Mouse (Mus musculus) midbrain, embryonic 16.5 days (tissue): ENCODE results near the gene Pcnp. TPM values are rescaled to one million over a fixed set of nuclear protein-coding genes. Genes with fewer than 3 reads are reported as not detected.
A peak's percentile ranks its signal among the peaks of the same experiment; 100 is the strongest.

Source experiments
- ATAC-seq: fragments of 200-750 bp; cut with Nextera tagmentation; 2 replicates; pipeline ENCODE4 v1.8.0; 2017; ENCODE audit warnings: moderate TSS enrichment
- H3K27ac ChIP-seq: fragments of 300-500 bp; sonication (generic); 2 replicates; pipeline ENCODE4 v1.5.1; 2014; ENCODE audit warnings: mild to moderate bottlenecking, low read length, mixed read lengths
- H3K27me3 ChIP-seq: fragments of 300-500 bp; sonication (generic); 2 replicates; pipeline ENCODE4 v1.6.1; 2014; ENCODE audit warnings: low read depth, low read length, mixed read lengths; ENCODE audit not compliant: control insufficient read depth, insufficient read depth
- H3K36me3 ChIP-seq: fragments of 300-500 bp; sonication (generic); 2 replicates; pipeline ENCODE4 v1.6.1; 2014; ENCODE audit warnings: mild to moderate bottlenecking, low read length, moderate library complexity, mixed read lengths; ENCODE audit not compliant: control insufficient read depth, insufficient read depth
- H3K4me1 ChIP-seq: fragments of 300-500 bp; sonication (generic); 2 replicates; pipeline ENCODE4 v1.6.1; 2014; ENCODE audit warnings: mild to moderate bottlenecking, low read length, mixed read lengths; ENCODE audit not compliant: control insufficient read depth, insufficient read depth
- H3K4me2 ChIP-seq: fragments of 300-500 bp; sonication (generic); 2 replicates; pipeline ENCODE4 v1.6.1; 2014; ENCODE audit warnings: mild to moderate bottlenecking, low read length, mixed read lengths
- H3K4me3 ChIP-seq: fragments of 300-500 bp; sonication (generic); 2 replicates; pipeline ENCODE4 v1.5.1; 2014; ENCODE audit warnings: low read depth, mild to moderate bottlenecking, low read length, moderate library complexity, mixed read lengths
- H3K9ac ChIP-seq: fragments of 300-500 bp; sonication (generic); 2 replicates; pipeline ENCODE4 v1.6.1; 2014; ENCODE audit warnings: low read depth, low read length, mixed read lengths
- H3K9me3 ChIP-seq: fragments of 300-500 bp; sonication (generic); replicated peaks from 2 replicates; pipeline ENCODE4 v1.6.1; 2014; ENCODE audit warnings: mild to moderate bottlenecking, low read length, mixed read lengths; ENCODE audit not compliant: control insufficient read depth, poor library complexity, severe bottlenecking
- WGBS: fragments of 180-500 bp; shearing (Covaris S2); extraction: QIAGEN DNeasy Blood & Tissue Kit; methylation state at CpG from one replicate; pipeline ENCODE4 v1.1.7; 2014; 5-methylcytosine and 5-hydroxymethylcytosine counted together
- polyA plus RNA-seq: library from polyadenylated mRNA; unstranded; fragments of >200 nt; fragmentation: Nextera tagmentation; extraction: Ambion mirVana; gene quantifications from 2 replicates; pipeline ENCODE4 v1.2.1, GENCODE M21; 2015

The Pcnp gene
- polyA plus RNA-seq, 1 experiment from 2014 or later: 216 TPM

- no peaks in the 10 kb centered on the region for H3K9me3 ChIP-seq
- no peak overlapping the region for H3K9ac ChIP-seq
- no peak overlapping the region for H3K27ac ChIP-seq
- no peaks in the 10 kb centered on the region for H3K4me1 ChIP-seq
- H3K36me3 ChIP-seq: no peaks in the 10 kb centered on the region
- no peaks in the 10 kb centered on the region for H3K27me3 ChIP-seq
- 94% methylated on average over 6 of the region's 6 CpGs for WGBS
- ATAC-seq: no peak
- no peak overlapping the region for H3K4me2 ChIP-seq
- H3K4me3 ChIP-seq: no peak overlapping the region
Measured at GRCm38 (mm10) chr16:56068523-56069070, 39.1 kb upstream of the Pcnp start.

GRCm38 (mm10) chr16:56066113-56066512, 36.6 kb upstream of the Pcnp start:
- Histone ChIP-seq H3K27ac (no peak overlapping the region), H3K9ac (no peak overlapping the region), H3K4me1 (no peaks in the 10 kb centered on the region), H3K4me3 (no peak overlapping the region), H3K27me3 (no peaks in the 10 kb centered on the region), H3K9me3 (no peaks in the 10 kb centered on the region), H3K4me2 (no peak overlapping the region), H3K36me3 (no peaks in the 10 kb centered on the region)
- WGBS: 16% methylated on average over 8 of the region's 8 CpGs
- ATAC-seq: no peak

- Histone ChIP-seq H3K4me1 (no peaks in the 10 kb centered on the region), H3K9ac (0 out of 2 replicates have a peak overlapping the region, but pooled peaks have one; percentile 39), H3K9me3 (no peaks in the 10 kb centered on the region), H3K4me3 (peak overlapping the region; percentile 30), H3K27me3 (no peaks in the 10 kb centered on the region), H3K36me3 (no peaks in the 10 kb centered on the region), H3K27ac (peak overlapping the region; percentile 56), H3K4me2 (peak overlapping the region; percentile 57)
- WGBS: 3% methylated on average over 20 of the region's 20 CpGs
- peak; percentile 94 for ATAC-seq
Measured at GRCm38 (mm10) chr16:56064334-56064990, 34.9 kb upstream of the Pcnp start.

- Histone ChIP-seq H3K9me3 (no peaks in the 10 kb centered on the region), H3K4me1 (no peaks in the 10 kb centered on the region), H3K4me3 (no peak overlapping the region), H3K27me3 (no peaks in the 10 kb centered on the region), H3K9ac (no peak overlapping the region), H3K27ac (no peak overlapping the region), H3K4me2 (no peak overlapping the region), H3K36me3 (no peaks in the 10 kb centered on the region)
- no peak for ATAC-seq
- 39% methylated on average over 11 of the region's 11 CpGs for WGBS
Measured at GRCm38 (mm10) chr16:56062981-56063380, 33.4 kb upstream of the Pcnp start.

GRCm38 (mm10) chr16:56061995-56062594, 32.6 kb upstream of the Pcnp start:
- 82% methylated on average over 7 of the region's 7 CpGs for WGBS

GRCm38 (mm10) chr16:56058151-56058550, 28.6 kb upstream of the Pcnp start:
- H3K4me2 ChIP-seq: peak overlapping the region; percentile 29; the same call in 1 of the 2 replicates
- H3K27ac ChIP-seq: peak overlapping the region; percentile 68
- ATAC-seq: no peak

More at GRCm38 (mm10) chr16:56061995-56062594, 32.6 kb upstream of the Pcnp start:
- Histone ChIP-seq H3K4me3 (no peak overlapping the region), H3K4me2 (no peak overlapping the region), H3K27ac (no peak overlapping the region), H3K27me3 (no peaks in the 10 kb centered on the region), H3K36me3 (no peaks in the 10 kb centered on the region), H3K4me1 (0 out of 2 replicates have a peak, but pooled peaks cover 2% of the 10 kb centered on the region), H3K9ac (no peak overlapping the region), H3K9me3 (no peaks in the 10 kb centered on the region)
- ATAC-seq: no peak

GRCm38 (mm10) chr16:56056944-56057590, 27.5 kb upstream of the Pcnp start:
- ATAC-seq: peak; percentile 94

More at GRCm38 (mm10) chr16:56058151-56058550, 28.6 kb upstream of the Pcnp start:
- H3K4me3 ChIP-seq: no peak overlapping the region
- 0 out of 2 replicates have a peak, but pooled peaks cover 2% of the 10 kb centered on the region for H3K4me1 ChIP-seq
- no peaks in the 10 kb centered on the region for H3K9me3 ChIP-seq
- no peak overlapping the region for H3K9ac ChIP-seq
- WGBS: 62% methylated on average over 10 of the region's 10 CpGs
- H3K36me3 ChIP-seq: no peaks in the 10 kb centered on the region
- no peaks in the 10 kb centered on the region for H3K27me3 ChIP-seq

GRCm38 (mm10) chr16:56055911-56056310, 26.4 kb upstream of the Pcnp start:
- 84% methylated on average over 3 of the region's 3 CpGs for WGBS
- Histone ChIP-seq H3K9me3 (no peaks in the 10 kb centered on the region), H3K4me2 (no peak overlapping the region), H3K27me3 (no peaks in the 10 kb centered on the region), H3K9ac (no peak overlapping the region), H3K27ac (no peak overlapping the region), H3K36me3 (no peaks in the 10 kb centered on the region), H3K4me3 (no peak overlapping the region), H3K4me1 (0 out of 2 replicates have a peak, but pooled peaks cover 2% of the 10 kb centered on the region)
- ATAC-seq: no peak

More at GRCm38 (mm10) chr16:56056944-56057590, 27.5 kb upstream of the Pcnp start:
- H3K4me2 ChIP-seq: peak overlapping the region; percentile 29; the same call in 1 of the 2 replicates
- H3K9ac ChIP-seq: no peak overlapping the region
- WGBS: 6% methylated on average over 7 of the region's 7 CpGs
- H3K9me3 ChIP-seq: no peaks in the 10 kb centered on the region
- H3K27me3 ChIP-seq: no peaks in the 10 kb centered on the region
- no peaks in the 10 kb centered on the region for H3K36me3 ChIP-seq
- 0 out of 2 replicates have a peak, but pooled peaks cover 2% of the 10 kb centered on the region for H3K4me1 ChIP-seq
- no peak overlapping the region for H3K4me3 ChIP-seq
- H3K27ac ChIP-seq: peak overlapping the region; percentile 68
